Mouse (Mus musculus) bone marrow macrophage, adult 2 months (primary cell): ENCODE results near the gene Sacm1l. TPM values are rescaled to one million over a fixed set of nuclear protein-coding genes. Genes with fewer than 3 reads are reported as not detected.

Experiments used
- H3K27ac ChIP-seq: 2 replicates; pipeline ENCODE4 v1.5.1; 2012; ENCODE audit warnings: low read depth, low read length; ENCODE audit not compliant: insufficient read depth
- H3K4me1 ChIP-seq: 2 replicates; pipeline ENCODE4 v1.6.1; 2012; ENCODE audit warnings: low read length; ENCODE audit not compliant: control insufficient read depth, insufficient read depth
- H3K4me3 ChIP-seq: 2 replicates; pipeline ENCODE4 v1.5.1; 2012; ENCODE audit warnings: mild to moderate bottlenecking, low read length, moderate library complexity; ENCODE audit not compliant: insufficient read depth
- CTCF ChIP-seq: IDR thresholded peaks from 2 replicates; pipeline ENCODE4 v1.5.1; 2012; ENCODE audit warnings: low read depth, mild to moderate bottlenecking, low read length, moderate library complexity
- POLR2A ChIP-seq: IDR thresholded peaks from 2 replicates; pipeline ENCODE4 v1.6.1; 2012; ENCODE audit warnings: mild to moderate bottlenecking, low read depth, low read length, borderline replicate concordance
- polyA plus RNA-seq: library from polyadenylated mRNA; stranded (reverse); fragments of >200 nt; gene quantifications from 2 replicates; pipeline ENCODE4 v1.2.4, GENCODE M21; 2012; ENCODE audit not compliant: missing spikeins, insufficient read depth, insufficient read length

Sacm1l gene
- polyA plus RNA-seq, 1 experiment: 34.8 TPM

GRCm38 (mm10) chr9:123525095-123525494 is 4.5 kb upstream of the Sacm1l start:
- peaks cover 2% of the 10 kb centered on the region for H3K4me1 ChIP-seq

DNA sequence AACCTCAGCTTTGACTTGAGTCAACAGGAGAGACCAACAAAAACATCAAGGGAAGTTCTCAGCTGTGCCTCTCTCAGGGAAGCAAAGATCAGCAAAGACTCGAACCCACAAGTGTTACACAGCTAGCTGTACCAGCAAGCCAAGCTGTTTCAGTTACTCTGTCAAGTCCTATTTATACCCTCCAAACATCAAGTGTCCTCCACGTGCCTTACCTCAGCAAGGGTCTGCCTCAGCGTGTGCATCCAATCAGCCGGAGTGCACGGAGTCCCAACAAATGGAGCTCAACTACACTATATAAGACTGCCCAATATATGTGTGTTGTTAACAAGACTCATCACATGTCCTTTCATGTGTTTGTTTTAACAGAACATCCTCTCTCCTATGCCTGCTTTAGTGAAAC is 3.1 kb upstream of the Sacm1l start:
- Histone ChIP-seq H3K27ac (no peak overlapping the region), H3K4me3 (no peak overlapping the region), H3K4me1 (peaks cover 2% of the 10 kb centered on the region)
- TF ChIP-seq POLR2A (no peak), CTCF (no peak)

More at GRCm38 (mm10) chr9:123525095-123525494, 4.5 kb upstream of the Sacm1l start:
- Histone ChIP-seq H3K27ac (no peak overlapping the region), H3K4me3 (no peak overlapping the region)
- TF ChIP-seq CTCF (no peak), POLR2A (no peak)

DNA sequence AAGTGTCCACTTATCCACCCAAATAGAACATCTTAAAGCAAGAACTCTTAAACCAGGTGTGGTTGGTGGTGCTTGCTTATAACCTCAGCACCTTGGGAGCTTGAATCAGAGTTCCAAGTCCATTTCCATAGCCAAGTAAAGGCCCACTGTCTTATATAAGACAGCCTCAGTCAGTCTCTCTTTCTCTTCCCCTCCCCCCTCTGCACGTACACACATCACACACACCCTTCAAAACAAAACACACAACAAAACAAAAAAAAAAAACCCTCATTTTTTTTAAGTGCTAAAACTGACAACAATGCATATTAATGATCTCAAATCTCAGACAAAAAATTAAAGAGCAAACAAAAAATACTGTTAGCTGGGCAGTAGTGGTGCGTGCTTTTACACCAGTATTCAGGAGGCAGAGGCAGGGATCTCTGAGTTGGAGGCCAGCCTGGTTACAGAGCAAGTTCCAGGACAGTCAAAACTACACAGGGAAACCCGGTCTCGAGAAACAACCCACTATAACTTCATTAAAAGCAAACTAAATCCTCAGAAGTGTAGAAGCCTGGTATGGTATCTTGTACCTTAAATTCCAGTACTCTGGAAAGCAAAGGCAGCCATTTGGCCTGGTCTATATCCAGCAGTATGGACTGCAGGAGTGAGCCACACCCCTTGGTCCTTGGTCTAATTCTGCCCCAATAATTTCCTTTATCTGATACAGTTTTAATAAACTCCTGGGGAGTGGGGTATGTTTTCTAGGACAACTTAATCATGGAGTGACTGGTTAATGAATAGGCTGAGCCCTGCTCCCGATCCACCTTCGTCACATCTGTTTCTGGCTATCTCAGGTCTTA is 1.3 kb upstream of the Sacm1l start:
- TF ChIP-seq CTCF (no peak), POLR2A (no peak)
- H3K4me3 ChIP-seq: peak overlapping the region; percentile 68
- peaks cover 7% of the 10 kb centered on the region for H3K4me1 ChIP-seq
- H3K27ac ChIP-seq: peak overlapping the region; percentile 77

- TF ChIP-seq POLR2A: no peak
- TF ChIP-seq CTCF: no peak
- Histone ChIP-seq H3K4me3 (peak overlapping the region; percentile 68), H3K4me1 (peaks cover 7% of the 10 kb centered on the region), H3K27ac (peak overlapping the region; percentile 77)
Observed at GRCm38 (mm10) chr9:123528926-123529295, 648 bp upstream of the Sacm1l start.

DNA sequence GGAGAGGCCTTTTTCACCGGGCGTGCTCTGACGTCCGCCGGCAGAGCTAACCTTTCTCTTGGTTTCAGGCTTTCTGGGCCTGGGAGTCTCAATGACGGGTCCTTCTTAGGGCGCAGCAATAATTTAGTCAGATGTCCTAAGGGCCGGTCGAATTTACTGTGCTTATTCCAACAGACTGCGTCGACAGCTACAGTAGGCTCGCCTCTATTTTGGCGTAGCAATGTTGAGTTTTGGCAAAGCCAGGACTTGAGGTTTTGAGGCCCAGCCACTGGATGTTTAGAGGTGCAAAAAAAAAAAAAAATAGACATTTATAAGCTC is 558 bp downstream of the Sacm1l start:
- peaks cover 11% of the 10 kb centered on the region for H3K4me1 ChIP-seq
- peak overlapping the region; percentile 90 for H3K4me3 ChIP-seq
- peak overlapping the region; percentile 71 for H3K27ac ChIP-seq
- TF ChIP-seq POLR2A (no peak), CTCF (no peak)

DNA sequence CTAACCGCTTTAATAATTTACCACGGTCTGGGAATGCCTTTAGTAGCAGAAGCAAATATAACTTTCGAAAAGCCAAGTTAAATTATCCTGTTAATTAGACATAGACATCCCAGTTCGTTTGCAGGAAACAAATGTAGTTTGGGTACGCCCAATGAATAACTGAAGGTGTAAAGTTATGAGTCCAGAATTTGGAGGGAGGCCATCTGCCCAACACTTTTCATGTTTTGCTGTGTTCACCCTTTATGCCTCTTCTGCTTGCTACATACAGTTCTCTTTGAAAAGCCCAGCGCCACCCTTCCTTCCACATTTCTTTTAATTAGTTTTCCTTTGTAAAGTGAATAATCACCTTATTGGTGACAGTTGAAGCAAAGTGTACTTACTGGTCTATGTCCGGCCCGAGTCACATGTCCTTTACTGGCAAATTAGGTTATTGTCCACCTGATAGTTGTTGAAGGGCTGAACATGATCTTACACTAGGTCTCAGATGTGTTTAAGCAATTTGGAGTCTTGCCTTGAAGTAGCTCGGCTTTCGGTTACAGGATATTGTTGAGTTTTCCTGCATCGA is 1.1 kb downstream of the Sacm1l start:
- Histone ChIP-seq H3K27ac (peak overlapping the region; percentile 71), H3K4me1 (peaks cover 12% of the 10 kb centered on the region), H3K4me3 (peak overlapping the region; percentile 90)
- no peak for TF ChIP-seq POLR2A

DNA sequence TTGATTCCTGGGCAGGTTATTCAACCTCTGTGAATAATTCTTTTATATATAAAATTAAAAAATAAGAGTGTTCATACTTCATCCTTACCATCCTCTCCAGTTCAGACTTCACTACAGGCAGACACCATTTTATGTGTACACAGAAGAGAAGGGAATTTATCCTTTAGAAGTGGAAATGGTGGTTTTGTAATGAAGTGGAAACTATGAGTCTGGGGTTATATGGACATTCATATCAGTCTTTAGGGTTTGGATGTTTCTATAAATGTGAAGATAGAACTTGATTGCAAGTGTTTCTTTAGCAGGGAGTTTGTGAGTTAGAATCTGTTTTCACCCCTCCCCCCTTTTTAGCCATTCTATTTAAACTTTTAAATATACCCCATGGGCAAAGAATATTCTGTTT is 1.7 kb downstream of the Sacm1l start:
- H3K27ac ChIP-seq: no peak overlapping the region
- H3K4me1 ChIP-seq: peaks cover 17% of the 10 kb centered on the region
- no peak for TF ChIP-seq CTCF
- TF ChIP-seq POLR2A: no peak
- H3K4me3 ChIP-seq: peak overlapping the region; percentile 90

- no peak overlapping the region for H3K4me3 ChIP-seq
- peaks cover 42% of the 10 kb centered on the region for H3K4me1 ChIP-seq
- H3K27ac ChIP-seq: peak overlapping the region; percentile 32; the same call in 1 of the 2 replicates
- TF ChIP-seq CTCF: no peak
- TF ChIP-seq POLR2A: no peak
Observed at GRCm38 (mm10) chr9:123536613-123537012, 7.1 kb downstream of the Sacm1l start.

DNA sequence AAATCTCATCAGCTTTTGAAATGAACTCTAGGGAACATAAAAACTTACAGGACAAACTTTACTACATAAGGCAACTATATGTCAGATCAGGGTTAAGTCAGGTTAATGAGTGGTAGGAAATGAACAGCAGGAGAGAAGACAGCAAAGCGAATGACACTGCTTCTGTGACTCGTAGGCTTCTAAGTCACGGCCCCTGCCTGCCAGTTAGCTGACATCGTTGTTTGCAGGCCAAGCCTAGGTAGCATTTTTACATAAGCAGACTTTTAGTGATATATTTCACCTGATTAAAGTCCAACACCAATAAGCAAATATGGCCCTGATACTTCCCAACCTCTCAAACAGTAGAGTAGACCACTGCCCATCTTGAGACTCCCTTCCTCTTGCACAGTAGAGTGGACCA is 8.6 kb downstream of the Sacm1l start:
- H3K4me1 ChIP-seq: peaks cover 39% of the 10 kb centered on the region
- H3K27ac ChIP-seq: no peak overlapping the region; the same call in 1 of the 2 replicates
- no peak overlapping the region for H3K4me3 ChIP-seq
- TF ChIP-seq POLR2A (no peak), CTCF (no peak)

- Histone ChIP-seq H3K4me3 (no peak overlapping the region), H3K4me1 (peaks cover 38% of the 10 kb centered on the region), H3K27ac (peak overlapping the region; percentile 31)
- TF ChIP-seq CTCF: no peak
- TF ChIP-seq POLR2A: no peak
Observed at GRCm38 (mm10) chr9:123539093-123539492, 9.5 kb downstream of the Sacm1l start.
